Mouse (Mus musculus) G1E (cell line): ENCODE data around the gene Lrch1.

Source experiments
- CTCF ChIP-seq: IDR thresholded peaks from 2 replicates; pipeline ENCODE4 v1.5.1; 2012; ENCODE audit warnings: low read depth, low read length, inconsistent platforms, mixed read lengths
- GATA1 ChIP-seq: IDR thresholded peaks from 2 replicates; pipeline ENCODE4 v1.6.1; 2012; ENCODE audit warnings: borderline replicate concordance, low read length, inconsistent platforms, mixed read lengths
- GATA2 ChIP-seq: IDR thresholded peaks from 2 replicates; pipeline ENCODE4 v1.6.1; 2012; ENCODE audit warnings: low read depth, low read length, inconsistent platforms, borderline replicate concordance
- POLR2AphosphoS5 ChIP-seq: IDR thresholded peaks from 2 replicates; pipeline ENCODE4 v1.6.1; 2012; ENCODE audit warnings: low read depth, low read length, inconsistent platforms; ENCODE audit not compliant: insufficient replicate concordance
- TAL1 ChIP-seq: conservative IDR thresholded peaks from 2 replicates; pipeline ENCODE4 v1.6.1; 2012; ENCODE audit warnings: low read depth, low read length, inconsistent platforms, mixed read lengths

- TF ChIP-seq CTCF (no peak), GATA1 (no peak), TAL1 (no peak), GATA2 (no peak), POLR2AphosphoS5 (no peak)
Observed at GRCm38 (mm10) chr14:74922039-74922736, 25.5 kb downstream of the Lrch1 start.
